Mouse (Mus musculus) limb, embryonic 15.5 days (tissue): ENCODE measurements around the gene H6pd. TPM values are rescaled to one million over a fixed set of nuclear protein-coding genes. Genes with fewer than 3 reads are reported as not detected.

Experiments used
- ATAC-seq: fragments of 200-750 bp; cut with Nextera tagmentation; 2 replicates; pipeline ENCODE4 v1.8.0; 2017; ENCODE audit warnings: low read depth, moderate TSS enrichment; ENCODE audit not compliant: insufficient number of reproducible peaks, low FRiP score, low TSS enrichment
- H3K27ac ChIP-seq: fragments of 300-500 bp; sonication (generic); 2 replicates; pipeline ENCODE4 v1.5.1; 2015; ENCODE audit warnings: moderate library complexity, mild to moderate bottlenecking, inconsistent platforms
- H3K27me3 ChIP-seq: fragments of 300-500 bp; sonication (generic); 2 replicates; pipeline ENCODE4 v1.6.1; 2015; ENCODE audit warnings: inconsistent platforms
- H3K36me3 ChIP-seq: fragments of 300-500 bp; sonication (generic); 2 replicates; pipeline ENCODE4 v1.6.1; 2015; ENCODE audit warnings: inconsistent platforms
- H3K4me1 ChIP-seq: fragments of 300-500 bp; sonication (generic); 2 replicates; pipeline ENCODE4 v1.6.1; 2015; ENCODE audit warnings: inconsistent platforms
- H3K4me2 ChIP-seq: fragments of 300-500 bp; sonication (generic); 2 replicates; pipeline ENCODE4 v1.6.1; 2015; ENCODE audit warnings: mild to moderate bottlenecking, inconsistent platforms
- H3K4me3 ChIP-seq: fragments of 300-500 bp; sonication (generic); 2 replicates; pipeline ENCODE4 v1.5.1; 2015; ENCODE audit warnings: mild to moderate bottlenecking, inconsistent platforms
- H3K9ac ChIP-seq: fragments of 300-500 bp; sonication (generic); 2 replicates; pipeline ENCODE4 v1.6.1; 2015; ENCODE audit warnings: inconsistent platforms
- H3K9me3 ChIP-seq: fragments of 300-500 bp; sonication (generic); 2 replicates; pipeline ENCODE4 v1.6.1; 2016; ENCODE audit warnings: inconsistent platforms
- WGBS: fragments of 180-500 bp; shearing (Covaris S2); methylation state at CpG from one replicate; pipeline ENCODE4 v1.1.7; 2015; 5-methylcytosine and 5-hydroxymethylcytosine counted together
- polyA plus RNA-seq: library from polyadenylated mRNA; unstranded; fragments of >200 nt; fragmentation: Nextera tagmentation; extraction: Ambion mirVana; gene quantifications from 2 replicates; pipeline ENCODE4 v1.2.1, GENCODE M21; 2015

H6pd gene
- polyA plus RNA-seq, 1 experiment from 2014 or later, result 13.4 TPM

DNA sequence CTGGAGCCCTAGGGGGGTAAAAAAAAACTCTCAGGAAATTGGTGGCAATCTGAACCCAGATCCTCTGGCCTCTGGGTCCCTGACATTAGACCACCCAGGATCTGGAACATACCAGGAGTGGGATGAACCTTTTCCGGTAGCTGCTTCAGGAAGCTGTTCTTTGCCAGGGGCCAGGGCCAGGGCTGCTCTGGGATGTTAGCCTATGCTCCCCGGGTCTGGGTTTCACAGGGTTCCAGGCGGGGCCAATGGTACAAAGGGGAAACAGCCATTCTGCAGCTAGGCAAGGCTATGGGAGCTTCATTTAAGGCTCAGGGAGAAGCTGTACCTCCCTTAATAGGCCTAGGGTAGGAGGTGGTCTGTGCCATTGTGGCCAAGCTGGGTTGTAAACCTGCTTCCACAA, 44.1 kb downstream of the H6pd start:
- peak overlapping the region; percentile 59 for H3K27ac ChIP-seq
- no peak overlapping the region for H3K9ac ChIP-seq
- no peak overlapping the region for H3K4me3 ChIP-seq
- no peaks in the 10 kb centered on the region for H3K36me3 ChIP-seq
- no peaks in the 10 kb centered on the region for H3K9me3 ChIP-seq
- no peak overlapping the region for H3K4me2 ChIP-seq
- WGBS, result 32% methylated on average over 3 of the region's 3 CpGs
- peaks cover 36% of the 10 kb centered on the region for H3K4me1 ChIP-seq
- ATAC-seq, result no peak
- H3K27me3 ChIP-seq, result no peaks in the 10 kb centered on the region

DNA sequence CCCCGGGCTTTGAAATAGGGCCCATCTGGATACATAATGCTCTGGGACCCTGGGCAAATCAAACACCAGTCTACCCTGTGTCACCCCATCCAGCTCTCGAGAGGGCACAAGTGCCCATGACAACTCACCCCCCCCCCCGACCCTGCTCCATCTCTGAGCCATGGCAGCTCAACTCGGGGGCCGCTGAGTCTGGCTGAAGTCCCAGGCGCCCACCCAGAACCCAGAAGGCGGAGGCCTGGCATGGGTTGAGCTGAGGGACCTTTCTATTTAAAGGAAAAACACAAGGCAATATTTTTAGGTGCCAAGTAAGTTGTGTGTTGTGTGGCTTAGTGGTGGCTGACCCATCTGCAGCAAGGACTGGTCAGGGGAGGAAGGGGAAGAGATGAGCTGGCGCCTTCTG, 44.5 kb downstream of the H6pd start:
- H3K4me3 ChIP-seq, result no peak overlapping the region
- H3K9me3 ChIP-seq, result no peaks in the 10 kb centered on the region
- H3K4me1 ChIP-seq, result peaks cover 36% of the 10 kb centered on the region
- H3K9ac ChIP-seq, result no peak overlapping the region
- no peaks in the 10 kb centered on the region for H3K27me3 ChIP-seq
- H3K4me2 ChIP-seq, result no peak overlapping the region
- peak; percentile 4; the same call in 1 of the 2 replicates for ATAC-seq
- H3K36me3 ChIP-seq, result no peaks in the 10 kb centered on the region
- H3K27ac ChIP-seq, result no peak overlapping the region
- 57% methylated on average over 8 of the region's 8 CpGs for WGBS

DNA sequence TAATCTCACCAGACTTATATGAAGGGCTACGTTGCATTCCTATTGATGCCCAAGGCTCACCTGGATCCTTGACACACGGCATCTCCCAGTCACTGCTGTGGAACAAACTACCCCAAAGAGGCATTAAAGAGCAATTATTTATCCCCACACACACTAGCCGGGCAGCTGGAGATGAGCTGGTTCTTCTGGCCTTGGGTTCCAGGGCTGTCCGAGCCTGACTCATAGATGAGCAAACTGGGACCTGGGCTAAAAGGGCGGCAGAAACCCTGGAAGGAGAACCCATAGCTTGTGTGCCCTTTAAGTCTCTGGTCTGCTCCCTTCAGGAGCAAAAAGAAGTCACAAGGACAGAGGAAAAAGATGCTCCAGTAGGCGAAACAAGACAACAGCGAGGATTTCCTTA, 48.4 kb downstream of the H6pd start:
- H3K9me3 ChIP-seq, result no peaks in the 10 kb centered on the region
- no peak overlapping the region for H3K4me2 ChIP-seq
- WGBS, result 85% methylated on average over 7 of the region's 7 CpGs
- H3K27ac ChIP-seq, result no peak overlapping the region
- peaks cover 25% of the 10 kb centered on the region for H3K4me1 ChIP-seq
- no peaks in the 10 kb centered on the region for H3K36me3 ChIP-seq
- no peak overlapping the region for H3K9ac ChIP-seq
- H3K27me3 ChIP-seq, result peaks cover 7% of the 10 kb centered on the region; the same call in 1 of the 2 replicates
- H3K4me3 ChIP-seq, result no peak overlapping the region
- no peak for ATAC-seq

DNA sequence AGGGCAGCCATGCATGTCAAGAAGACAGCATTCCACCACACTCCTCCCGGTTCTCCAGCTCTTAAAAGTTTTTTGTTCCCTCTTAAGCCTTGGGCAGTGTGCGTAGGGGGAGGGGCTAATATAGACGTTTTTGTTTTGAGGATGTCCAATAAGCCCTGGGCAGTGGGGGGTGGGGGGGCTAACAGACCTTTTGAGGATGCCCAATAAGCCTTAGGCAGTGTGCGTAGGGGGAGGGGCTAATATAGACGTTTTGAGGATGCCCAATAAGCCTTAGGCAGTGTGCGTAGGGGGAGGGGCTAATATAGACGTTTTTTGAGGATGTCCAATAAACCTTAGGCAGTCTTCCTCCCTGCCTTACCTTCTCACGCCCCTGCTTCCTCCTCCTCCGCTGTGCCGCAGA, 49.0 kb downstream of the H6pd start:
- H3K27ac ChIP-seq, result no peak overlapping the region
- H3K4me1 ChIP-seq, result peaks cover 23% of the 10 kb centered on the region
- no peak for ATAC-seq
- H3K4me2 ChIP-seq, result no peak overlapping the region
- H3K4me3 ChIP-seq, result no peak overlapping the region
- H3K9ac ChIP-seq, result no peak overlapping the region
- no peaks in the 10 kb centered on the region for H3K9me3 ChIP-seq
- WGBS, result 55% methylated on average over 10 of the region's 10 CpGs
- H3K36me3 ChIP-seq, result no peaks in the 10 kb centered on the region
- H3K27me3 ChIP-seq, result peaks cover 7% of the 10 kb centered on the region; the same call in 1 of the 2 replicates

DNA sequence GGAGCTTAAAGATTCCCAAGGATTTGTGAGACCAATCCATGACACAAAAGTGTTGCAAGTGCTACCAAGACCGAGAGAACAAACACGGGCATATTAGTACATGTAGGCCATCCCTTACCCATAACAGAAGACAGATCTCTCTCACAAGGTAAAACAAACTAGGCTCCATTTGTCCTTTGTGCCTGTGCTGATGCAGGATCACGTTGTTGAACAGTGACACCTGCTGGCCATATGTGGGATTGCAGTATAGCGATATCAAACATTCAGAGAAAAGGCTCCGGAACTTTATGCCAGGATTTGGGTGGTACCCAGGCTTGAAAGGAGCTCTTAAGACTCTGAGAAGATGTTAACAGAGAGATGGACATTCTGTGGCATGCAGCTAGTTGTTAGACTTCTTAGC, 50.3 kb downstream of the H6pd start:
- WGBS, result 3% methylated on average over 5 of the region's 5 CpGs
- H3K27ac ChIP-seq, result no peak overlapping the region

DNA sequence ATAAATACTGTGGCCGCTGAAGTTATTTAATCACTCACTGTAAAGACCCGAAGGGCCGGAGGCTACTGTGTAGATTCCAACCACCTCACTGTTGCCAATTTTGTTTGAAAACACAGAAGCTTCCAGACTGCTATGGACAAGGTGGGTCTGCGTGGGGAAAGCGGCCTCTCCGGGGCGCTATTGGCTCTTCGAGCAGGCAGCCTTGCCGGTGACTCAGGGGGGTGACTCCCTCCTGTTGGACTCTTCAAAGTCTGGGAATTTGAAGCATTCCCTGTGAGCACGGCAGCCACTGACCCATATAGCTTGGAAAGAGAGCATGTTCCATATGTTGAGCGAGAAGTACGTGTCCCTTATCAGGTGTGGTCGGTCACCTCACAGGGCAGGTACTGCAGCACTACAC, 52.8 kb downstream of the H6pd start:
- 36% methylated on average over 13 of the region's 13 CpGs for WGBS
- Histone ChIP-seq H3K9ac (no peak overlapping the region; the same call in 1 of the 2 replicates), H3K4me1 (peaks cover 38% of the 10 kb centered on the region), H3K9me3 (no peaks in the 10 kb centered on the region), H3K36me3 (no peaks in the 10 kb centered on the region), H3K4me2 (no peak overlapping the region), H3K4me3 (no peak overlapping the region), H3K27ac (no peak overlapping the region; the same call in 1 of the 2 replicates), H3K27me3 (peaks cover 7% of the 10 kb centered on the region; the same call in 1 of the 2 replicates)
- ATAC-seq, result no peak

More for the DNA sequence above, 50.3 kb downstream of the H6pd start:
- Histone ChIP-seq H3K4me3 (no peak overlapping the region), H3K4me2 (no peak overlapping the region), H3K4me1 (peaks cover 20% of the 10 kb centered on the region), H3K9me3 (no peaks in the 10 kb centered on the region), H3K9ac (no peak overlapping the region), H3K27me3 (peaks cover 7% of the 10 kb centered on the region; the same call in 1 of the 2 replicates), H3K36me3 (no peaks in the 10 kb centered on the region)
- ATAC-seq, result no peak

DNA sequence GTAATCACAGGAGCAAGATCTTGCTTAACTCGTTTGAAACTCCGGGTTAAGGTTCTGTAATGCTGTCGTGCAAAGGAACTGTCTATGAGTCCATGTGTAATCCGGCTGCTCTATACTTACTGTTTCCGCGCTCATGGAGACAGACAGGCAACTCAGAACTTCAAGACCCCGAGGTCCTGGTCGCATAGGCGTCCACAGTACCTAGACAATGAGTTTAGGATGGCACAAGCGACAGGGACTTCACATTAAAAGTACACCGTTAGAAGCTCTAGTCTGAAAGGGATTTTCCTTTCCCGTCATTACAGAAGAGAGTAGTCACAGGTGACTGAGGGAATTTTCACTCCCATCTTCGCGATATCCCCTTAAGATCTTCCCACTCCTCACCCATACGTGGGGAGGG, 53.2 kb downstream of the H6pd start:
- Histone ChIP-seq H3K9me3 (no peaks in the 10 kb centered on the region), H3K27me3 (peaks cover 7% of the 10 kb centered on the region; the same call in 1 of the 2 replicates), H3K9ac (no peak overlapping the region; the same call in 1 of the 2 replicates), H3K36me3 (no peaks in the 10 kb centered on the region), H3K4me2 (peak overlapping the region; percentile 88), H3K4me1 (peaks cover 40% of the 10 kb centered on the region), H3K27ac (peak overlapping the region; percentile 60), H3K4me3 (peak overlapping the region; percentile 73)
- WGBS, result 9% methylated on average over 15 of the region's 15 CpGs
- no peak for ATAC-seq

DNA sequence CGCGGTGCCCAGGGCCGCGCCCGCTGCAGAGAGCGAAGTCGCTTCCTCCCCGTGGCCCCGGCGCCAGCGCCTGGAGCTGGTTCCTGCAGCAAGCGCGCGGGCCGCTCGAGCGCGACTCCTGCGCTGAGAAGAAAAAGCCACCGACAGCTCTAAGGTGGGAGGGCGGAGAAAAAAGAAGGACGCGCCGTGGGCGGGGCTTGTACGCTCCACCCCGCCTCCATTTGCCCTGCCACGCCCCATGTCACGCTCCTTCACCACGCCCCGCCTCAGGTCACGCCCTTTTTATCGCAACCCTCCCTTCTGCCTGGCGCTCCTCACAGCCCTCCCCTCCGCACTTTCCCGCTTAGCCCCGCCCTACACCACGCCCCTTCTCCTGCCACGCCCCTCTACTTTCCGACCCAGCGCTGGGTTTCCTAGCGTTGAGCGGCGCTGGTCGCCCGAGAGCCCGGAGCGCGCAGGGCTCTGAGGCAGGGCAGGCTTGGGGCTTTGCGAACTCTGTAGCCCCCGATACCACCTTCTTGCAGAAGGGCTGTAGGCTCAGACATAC, 53.9 kb downstream of the H6pd start, which contains the start of gene Spsb1:
TSS of gene Spsb1 (minus strand) at position 151 of the 547 bp plus-strand sequence.
- peaks cover 46% of the 10 kb centered on the region for H3K4me1 ChIP-seq
- H3K27me3 ChIP-seq, result peaks cover 7% of the 10 kb centered on the region; the same call in 1 of the 2 replicates
- no peaks in the 10 kb centered on the region for H3K9me3 ChIP-seq
- ATAC-seq, result peak; percentile 92
- no peaks in the 10 kb centered on the region for H3K36me3 ChIP-seq
- peak within 1 kb of the TSS; percentile 86 for H3K27ac ChIP-seq
- peak within 1 kb of the TSS; percentile 73 for H3K4me3 ChIP-seq
- WGBS, result under 1% methylated on average over 51 of the region's 51 CpGs
- peak within 1 kb of the TSS; percentile 79 for H3K9ac ChIP-seq
- peak within 1 kb of the TSS; percentile 88 for H3K4me2 ChIP-seq

DNA sequence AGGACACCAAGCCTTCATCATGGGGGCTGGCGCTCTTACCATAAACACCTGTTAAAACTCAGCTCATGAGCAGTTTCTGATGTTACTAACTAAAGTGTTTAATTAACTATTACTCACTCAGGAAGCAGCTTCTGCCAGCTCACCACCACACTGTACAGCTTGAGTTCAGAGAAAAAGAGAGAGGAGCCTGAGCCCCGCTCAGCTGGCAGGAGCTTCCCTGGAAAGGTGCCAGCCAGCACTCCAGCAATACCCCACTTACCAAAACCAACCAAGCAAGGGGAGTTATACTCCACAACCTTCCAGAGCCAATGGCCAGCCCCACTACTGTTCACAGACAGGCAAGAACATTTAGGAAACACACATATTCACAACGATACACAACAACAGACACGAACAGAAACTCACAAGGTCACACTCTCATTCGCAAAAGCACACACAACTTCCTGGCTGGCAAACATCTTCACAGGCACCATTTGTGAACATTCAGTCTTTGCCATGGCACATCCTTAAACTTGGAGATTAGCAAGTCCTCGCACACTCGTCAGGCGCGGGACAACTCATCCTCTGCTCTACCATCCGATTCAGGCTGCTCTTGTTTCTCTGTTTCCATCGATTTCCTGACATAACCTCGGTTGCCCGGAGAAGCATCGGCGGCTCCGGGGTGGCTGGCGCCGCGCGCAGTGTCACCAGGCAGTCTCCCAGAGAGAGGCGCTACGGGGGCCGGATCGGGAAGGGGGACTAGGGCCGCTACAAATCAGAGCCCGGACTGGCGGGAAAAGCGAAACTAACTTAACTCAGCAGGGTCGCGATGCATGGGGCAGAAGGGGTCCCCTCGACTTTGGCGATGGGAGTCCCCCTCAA, 55.0 kb downstream of the H6pd start:
- H3K9ac ChIP-seq, result peak overlapping the region; percentile 79
- ATAC-seq, result no peak
- peak overlapping the region; percentile 86 for H3K27ac ChIP-seq
- 3% methylated on average over 32 of the region's 32 CpGs for WGBS
- H3K4me2 ChIP-seq, result peak overlapping the region; percentile 88
- H3K4me1 ChIP-seq, result peaks cover 57% of the 10 kb centered on the region
- no peaks in the 10 kb centered on the region for H3K36me3 ChIP-seq
- no peaks in the 10 kb centered on the region for H3K9me3 ChIP-seq
- peaks cover 7% of the 10 kb centered on the region; the same call in 1 of the 2 replicates for H3K27me3 ChIP-seq
- peak overlapping the region; percentile 73 for H3K4me3 ChIP-seq

DNA sequence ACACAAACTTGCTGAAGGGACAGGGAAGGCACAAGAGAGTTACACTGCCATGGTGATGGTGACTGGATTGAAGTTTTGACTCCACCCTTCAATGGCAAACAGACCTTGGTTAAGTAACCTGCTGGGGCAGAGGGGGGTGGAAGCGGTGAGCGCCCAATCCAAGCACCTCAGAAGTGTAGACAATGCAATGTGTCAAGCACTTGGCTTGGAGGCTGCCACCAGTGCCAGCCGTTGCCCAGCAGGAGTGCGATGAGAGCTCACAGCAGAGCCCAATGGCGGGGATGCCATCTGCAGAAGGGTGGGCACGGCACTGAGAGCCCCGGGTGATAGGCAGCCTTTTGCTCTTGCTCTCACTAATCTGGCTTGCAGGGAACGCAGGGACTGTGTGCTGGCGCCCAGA, 56.6 kb downstream of the H6pd start:
- no peak overlapping the region for H3K4me3 ChIP-seq
- no peak for ATAC-seq
- H3K27ac ChIP-seq, result no peak overlapping the region
- no peaks in the 10 kb centered on the region for H3K9me3 ChIP-seq
- WGBS, result 92% methylated on average over 9 of the region's 9 CpGs
- no peaks in the 10 kb centered on the region for H3K36me3 ChIP-seq
- H3K4me2 ChIP-seq, result no peak overlapping the region
- H3K27me3 ChIP-seq, result peaks cover 7% of the 10 kb centered on the region; the same call in 1 of the 2 replicates
- H3K4me1 ChIP-seq, result peaks cover 71% of the 10 kb centered on the region
- H3K9ac ChIP-seq, result no peak overlapping the region

DNA sequence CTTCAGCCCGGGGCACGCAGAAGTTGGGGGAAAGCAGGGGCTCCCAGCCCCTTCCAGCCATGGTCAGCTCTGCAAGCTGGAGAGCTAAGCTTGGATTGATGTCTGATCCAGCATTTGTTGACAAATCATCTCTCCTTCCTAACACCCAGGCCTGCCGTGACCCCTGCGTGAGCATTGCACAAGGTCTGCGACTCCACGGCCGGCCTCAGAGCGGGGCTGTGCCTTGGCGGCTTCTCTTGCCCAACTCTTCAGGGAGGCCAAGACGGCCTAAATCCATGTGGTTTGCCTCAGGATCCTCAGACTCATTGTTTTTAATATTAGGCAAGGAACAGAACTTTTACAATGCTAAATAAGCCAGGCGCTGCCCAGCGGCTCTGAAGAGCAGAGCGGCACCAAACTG, 57.6 kb downstream of the H6pd start:
- 79% methylated on average over 13 of the region's 13 CpGs for WGBS
- Histone ChIP-seq H3K4me2 (no peak overlapping the region), H3K9ac (no peak overlapping the region), H3K27me3 (peaks cover 5% of the 10 kb centered on the region; the same call in 1 of the 2 replicates), H3K4me3 (no peak overlapping the region), H3K9me3 (no peaks in the 10 kb centered on the region), H3K27ac (no peak overlapping the region), H3K36me3 (no peaks in the 10 kb centered on the region), H3K4me1 (peaks cover 80% of the 10 kb centered on the region)
- no peak for ATAC-seq

DNA sequence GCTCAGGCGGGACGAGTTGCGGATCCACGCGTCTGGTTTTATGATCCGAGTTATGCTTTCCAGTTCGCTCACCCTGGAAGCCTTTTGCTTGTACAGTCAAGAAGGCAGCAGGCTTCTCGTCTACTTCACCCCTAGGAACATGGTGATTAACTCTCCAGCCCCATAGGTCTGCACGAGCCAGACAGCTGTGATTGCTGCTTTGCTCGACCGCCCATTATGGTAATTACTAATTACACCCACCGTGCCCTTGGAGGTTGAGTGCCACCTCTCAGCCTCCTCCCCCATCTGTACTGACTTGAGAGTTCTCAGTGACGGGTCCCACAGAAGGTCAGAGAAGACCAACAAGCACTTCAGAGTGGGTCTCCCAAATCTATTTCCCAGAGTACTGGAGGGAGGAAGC, 59.1 kb downstream of the H6pd start:
- Histone ChIP-seq H3K27ac (no peak overlapping the region), H3K4me3 (no peak overlapping the region), H3K9ac (no peak overlapping the region), H3K9me3 (no peaks in the 10 kb centered on the region), H3K27me3 (no peaks in the 10 kb centered on the region; the same call in 1 of the 2 replicates), H3K36me3 (no peaks in the 10 kb centered on the region), H3K4me1 (peaks cover 83% of the 10 kb centered on the region), H3K4me2 (no peak overlapping the region)
- 51% methylated on average over 13 of the region's 13 CpGs for WGBS
- no peak for ATAC-seq
